Mouse (Mus musculus) C2C12 (cell line): ENCODE results near the gene 1700025C18Rik. TPM values are rescaled to one million over a fixed set of nuclear protein-coding genes. Genes with fewer than 3 reads are reported as not detected.

Source experiments
- H3K27me3 ChIP-seq: one replicate; pipeline ENCODE4 v1.6.1; 2011; ENCODE audit not compliant: control insufficient read depth, insufficient read depth, insufficient read length
- H3K36me3 ChIP-seq: one replicate; pipeline ENCODE4 v1.6.1; 2011; ENCODE audit not compliant: control insufficient read depth, insufficient read depth
- H3K4me3 ChIP-seq: one replicate; pipeline ENCODE4 v1.5.1; 2011; ENCODE audit warnings: mild to moderate bottlenecking, control low read depth; ENCODE audit not compliant: poor library complexity, insufficient read depth, severe bottlenecking
- H3K79me2 ChIP-seq: one replicate; pipeline ENCODE4 v1.6.1; 2011; ENCODE audit not compliant: control insufficient read depth, insufficient read depth
- H3K79me3 ChIP-seq: one replicate; pipeline ENCODE4 v1.6.1; 2011; ENCODE audit warnings: low read depth, control low read depth
- H3ac ChIP-seq: one replicate; pipeline ENCODE3; 2011; ENCODE audit warnings: low read depth; ENCODE audit not compliant: control insufficient read depth, insufficient read length
- CEBPB ChIP-seq: IDR thresholded peaks from one replicate; pipeline ENCODE4 v1.6.1; 2011; ENCODE audit warnings: low read depth, mild to moderate bottlenecking, control low read depth, moderate library complexity
- CTCF ChIP-seq: IDR thresholded peaks from one replicate; pipeline ENCODE4 v1.5.1; 2011; ENCODE audit not compliant: control insufficient read depth, insufficient read depth, insufficient read length
- FOSL1 ChIP-seq: IDR thresholded peaks from one replicate; pipeline ENCODE4 v1.8.0; 2011; ENCODE audit warnings: mild to moderate bottlenecking, low read length; ENCODE audit not compliant: poor library complexity, insufficient read depth, severe bottlenecking
- MAX ChIP-seq: IDR thresholded peaks from one replicate; pipeline ENCODE4 v1.6.1; 2011; ENCODE audit warnings: mild to moderate bottlenecking, control low read depth
- MYOD1 ChIP-seq: IDR thresholded peaks from one replicate; pipeline ENCODE4 v1.6.1; 2011; ENCODE audit warnings: low read depth; ENCODE audit not compliant: control insufficient read depth, insufficient read length
- MYOG ChIP-seq: IDR thresholded peaks from one replicate; pipeline ENCODE4 v1.6.1; 2011; ENCODE audit not compliant: control insufficient read depth, insufficient read length; ENCODE audit errors: extremely low read depth
- USF1 ChIP-seq: IDR thresholded peaks from one replicate; pipeline ENCODE4 v1.6.1; 2011; ENCODE audit warnings: low read depth, mild to moderate bottlenecking, control low read depth, moderate library complexity
- polyA plus RNA-seq: library from polyadenylated mRNA; unstranded; fragments of >200 nt; fragmentation: generic; extraction: Trizol; gene quantifications from one replicate; pipeline ENCODE4 v1.2.1, GENCODE M21; 2012; ENCODE audit warnings: missing spikeins

Gene 1700025C18Rik
- polyA plus RNA-seq, 1 experiment, result not detected

GRCm38 (mm10) chr2:165054888-165055852, 35.4 kb downstream of the 1700025C18Rik start, which contains the start of gene Cd40:
Cd40 (plus strand) TSS chr2:165055627.
- Histone ChIP-seq H3ac (no peak within 1 kb of the TSS), H3K79me2 (no peaks in the 10 kb centered on the region), H3K79me3 (no peaks in the 10 kb centered on the region), H3K36me3 (no peaks in the 10 kb centered on the region), H3K27me3 (peaks cover 26% of the 10 kb centered on the region), H3K4me3 (no peak within 1 kb of the TSS)
- no peak for TF ChIP-seq MYOG
- TF ChIP-seq MAX, result no peak
- no peak for TF ChIP-seq USF1
- TF ChIP-seq FOSL1, result no peak
- no peak for TF ChIP-seq MYOD1

DNA sequence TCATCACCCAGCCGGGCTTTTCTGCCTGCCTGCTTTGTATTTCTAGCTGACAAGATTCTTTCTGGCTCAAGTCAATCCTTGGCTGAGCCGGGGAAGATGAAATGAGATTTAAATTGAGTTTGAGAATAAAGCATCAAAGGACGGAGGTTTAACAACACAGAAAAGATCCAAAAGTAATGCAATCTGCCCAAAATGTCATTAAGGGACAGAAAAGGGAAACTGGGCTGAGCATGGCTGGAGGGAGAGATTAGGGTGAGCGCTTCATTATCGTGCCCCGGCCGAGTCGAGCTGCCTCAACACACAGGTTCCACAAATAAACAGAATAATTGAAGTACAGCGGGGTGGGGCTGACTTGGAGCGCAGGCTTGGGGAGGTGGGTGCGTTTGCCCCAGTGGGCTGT, 39.0 kb downstream of the 1700025C18Rik start:
- Histone ChIP-seq H3K36me3 (no peaks in the 10 kb centered on the region), H3K27me3 (peaks cover 17% of the 10 kb centered on the region), H3ac (no peak overlapping the region), H3K4me3 (no peak overlapping the region), H3K79me2 (no peaks in the 10 kb centered on the region), H3K79me3 (no peaks in the 10 kb centered on the region)
- no peak for TF ChIP-seq FOSL1
- TF ChIP-seq CTCF, result no peak
- TF ChIP-seq MYOD1, result no peak
- no peak for TF ChIP-seq MYOG
- no peak for TF ChIP-seq MAX
- no peak for TF ChIP-seq CEBPB
- TF ChIP-seq USF1, result no peak

- no peaks in the 10 kb centered on the region for H3K36me3 ChIP-seq
- peaks cover 15% of the 10 kb centered on the region for H3K27me3 ChIP-seq
- H3K4me3 ChIP-seq, result no peak overlapping the region
- TF ChIP-seq MAX (no peak), CEBPB (no peak), FOSL1 (no peak), MYOD1 (no peak), CTCF (no peak), USF1 (no peak), MYOG (no peak)
- no peak overlapping the region for H3ac ChIP-seq
- H3K79me2 ChIP-seq, result no peaks in the 10 kb centered on the region
- H3K79me3 ChIP-seq, result no peaks in the 10 kb centered on the region
These were observed 39.6 kb downstream of the 1700025C18Rik start for GRCm38 (mm10) chr2:165050826-165051548.

DNA sequence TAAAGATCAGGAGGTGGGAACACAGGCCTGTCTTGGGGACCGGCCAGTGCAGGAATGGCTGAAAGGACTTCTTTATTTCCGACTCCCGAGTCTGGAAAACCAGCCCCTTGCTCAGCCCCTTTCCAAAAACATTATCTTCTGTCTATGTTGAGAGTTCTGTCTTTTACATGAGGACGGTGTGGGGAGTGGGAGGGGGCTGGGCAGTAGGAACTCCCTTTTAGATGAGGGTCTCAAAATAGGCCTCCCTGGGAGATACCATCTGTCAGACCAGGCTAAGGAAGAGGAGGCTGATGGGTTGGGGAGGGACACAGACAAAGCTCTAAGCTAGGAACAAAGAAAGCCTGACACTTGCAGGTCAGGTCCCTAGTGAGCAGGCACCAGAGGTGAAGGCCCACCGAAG, 41.5 kb downstream of the 1700025C18Rik start:
- Histone ChIP-seq H3ac (no peak overlapping the region), H3K79me3 (no peaks in the 10 kb centered on the region), H3K79me2 (no peaks in the 10 kb centered on the region), H3K36me3 (no peaks in the 10 kb centered on the region), H3K4me3 (no peak overlapping the region), H3K27me3 (peaks cover 6% of the 10 kb centered on the region)
- TF ChIP-seq CTCF (no peak), MYOD1 (no peak), CEBPB (no peak), MYOG (no peak), MAX (no peak), USF1 (no peak), FOSL1 (no peak)

DNA sequence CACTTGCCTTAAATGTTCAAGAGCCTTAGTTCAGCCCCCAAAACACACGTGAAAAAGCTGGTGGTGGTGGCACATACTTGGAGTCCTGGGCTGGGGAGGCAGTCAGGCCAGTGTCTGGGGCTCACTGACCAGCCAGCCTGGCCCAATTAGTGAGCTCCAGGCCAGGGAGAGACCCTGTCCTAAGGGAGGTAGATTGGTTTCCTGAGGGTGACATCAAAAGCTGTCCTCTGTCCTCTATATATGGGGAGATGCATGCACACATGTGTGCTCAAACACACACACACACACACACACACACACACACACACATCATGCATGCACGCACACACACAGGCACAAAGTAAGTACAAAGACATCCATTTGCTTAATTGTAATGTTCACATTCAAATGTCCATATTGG, 46.8 kb downstream of the 1700025C18Rik start:
- Histone ChIP-seq H3K4me3 (no peak overlapping the region), H3K36me3 (no peaks in the 10 kb centered on the region), H3K79me3 (no peaks in the 10 kb centered on the region), H3K79me2 (no peaks in the 10 kb centered on the region), H3K27me3 (peaks cover 3% of the 10 kb centered on the region), H3ac (no peak overlapping the region)
- TF ChIP-seq MYOD1, result no peak
- no peak for TF ChIP-seq USF1
- no peak for TF ChIP-seq FOSL1
- no peak for TF ChIP-seq CEBPB
- TF ChIP-seq MYOG, result no peak
- TF ChIP-seq CTCF, result no peak
- no peak for TF ChIP-seq MAX
